Mouse (Mus musculus): ENCODE measurements around the gene Gpr108. TPM values are rescaled to one million over a fixed set of nuclear protein-coding genes. Genes with fewer than 3 reads are reported as not detected.
A peak's percentile ranks its signal among the peaks of the same experiment; 100 is the strongest.

The Gpr108 gene
- total and polyA plus RNA-seq, 2 experiments = 10.7 to 23.7 TPM

DNA sequence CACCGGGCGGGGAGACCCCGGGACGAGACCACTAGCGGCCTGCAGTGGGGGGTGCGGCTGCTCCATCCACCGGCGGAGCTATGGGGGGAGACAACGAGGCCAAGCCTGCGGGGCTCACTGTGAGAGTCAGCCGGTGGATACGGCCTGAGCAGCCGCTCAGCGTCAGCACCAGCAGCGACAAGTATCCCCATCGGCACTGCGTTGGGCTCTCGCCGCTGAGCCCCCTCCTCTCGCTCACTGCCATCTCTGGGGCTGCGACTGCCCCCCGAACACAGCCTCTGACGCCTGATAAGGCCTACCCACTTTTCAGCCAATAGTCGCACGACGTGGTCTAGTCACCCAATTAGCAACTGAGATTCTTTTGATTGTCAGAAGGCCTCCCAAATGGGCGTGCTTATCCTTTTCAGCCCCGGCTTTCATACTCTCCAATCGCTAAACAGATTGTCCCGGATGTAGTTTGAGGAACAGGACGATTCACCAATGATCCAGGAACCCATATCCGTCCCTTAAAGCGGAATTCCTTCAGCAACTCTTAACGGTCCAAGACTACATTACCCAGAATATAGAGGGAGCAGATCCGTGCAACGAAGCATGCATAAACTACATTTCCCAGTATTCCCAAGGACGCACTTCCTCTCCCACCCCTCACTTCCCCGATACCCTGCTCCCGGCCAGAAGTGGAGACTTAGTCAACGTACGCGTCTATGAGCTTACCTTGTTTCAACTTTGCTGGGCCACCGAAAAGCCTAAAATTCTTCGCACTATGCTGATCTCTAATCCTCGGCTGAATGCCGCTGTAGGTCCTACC lies 649 bp downstream of the Gpr108 start:
- TF ChIP-seq POLR2A (IDR thresholded peaks at IDR 0.05; ENCODE audit: extremely low read depth, insufficient read depth, low read length) (peak; percentile 58), CTCF (IDR thresholded peaks at IDR 0.05; ENCODE audit: low read depth, low read length) (no peak)
- Histone ChIP-seq H3K9ac (ENCODE audit: low read depth, low read length) (peak overlapping the region; percentile 85), H3K27ac (replicated peaks; ENCODE audit: insufficient read depth, low read depth, low read length) (peak overlapping the region; percentile 84), H3K27me3 (ENCODE audit: control insufficient read depth, insufficient read depth, low read length) (no peaks in the 10 kb centered on the region), H3K4me1 (ENCODE audit: control insufficient read depth, insufficient read depth, low read length) (peaks cover 15% of the 10 kb centered on the region), H3K79me2 (ENCODE audit: control insufficient read depth, insufficient read depth, low read length) (no peaks in the 10 kb centered on the region), H3K36me3 (ENCODE audit: control insufficient read depth, insufficient read depth, low read length) (no peaks in the 10 kb centered on the region), H3K4me3 (ENCODE audit: insufficient read depth, low read depth, low read length) (peak overlapping the region; percentile 92)
- WGBS = under 1% methylated on average over 46 of the region's 46 CpGs
- peak; percentile 100 for DNase-seq (ENCODE audit: extremely low read depth, low read depth, low spot score)

DNA sequence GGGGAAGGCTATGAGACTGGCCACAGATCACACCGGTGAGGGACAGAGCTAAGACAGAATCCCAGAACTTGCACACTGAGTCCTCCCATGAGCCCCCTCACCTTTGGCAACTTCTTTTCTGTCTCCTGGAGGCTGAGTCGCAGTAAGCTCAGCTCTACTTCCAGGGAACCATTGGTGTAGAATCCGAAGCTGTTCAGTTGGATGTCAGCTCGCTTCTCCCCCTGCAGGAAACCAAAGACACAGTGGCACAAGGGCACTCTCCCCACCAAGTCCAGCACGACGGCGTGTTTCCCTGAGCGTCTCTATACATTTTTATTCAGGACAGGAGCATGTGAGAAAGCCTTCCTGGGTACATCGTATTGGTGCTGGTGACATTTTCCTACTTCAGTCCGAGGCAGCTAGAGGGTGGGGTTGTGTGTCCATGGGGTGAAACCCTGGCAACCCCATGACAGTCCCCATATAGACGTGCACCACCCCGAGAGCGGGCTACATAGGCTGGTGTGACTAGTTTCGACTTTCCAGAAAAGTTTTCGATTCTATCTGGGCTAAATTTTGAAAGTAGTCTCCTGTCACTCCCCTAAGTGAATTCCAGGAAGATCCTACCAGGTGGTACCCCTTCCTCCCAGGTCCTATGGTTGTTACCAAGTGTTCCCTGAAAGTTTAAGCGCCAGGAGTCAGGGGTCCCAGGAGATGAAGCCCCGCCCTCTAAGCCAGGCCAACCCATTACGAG lies 1.4 kb downstream of the Gpr108 start:
- peak overlapping the region; percentile 92 for H3K4me3 ChIP-seq (ENCODE audit: insufficient read depth, low read depth, low read length)
- peak overlapping the region; percentile 85 for H3K9ac ChIP-seq (ENCODE audit: low read depth, low read length)
- H3K4me1 ChIP-seq (ENCODE audit: control insufficient read depth, insufficient read depth, low read length) = peaks cover 15% of the 10 kb centered on the region
- H3K27me3 ChIP-seq (ENCODE audit: control insufficient read depth, insufficient read depth, low read length) = no peaks in the 10 kb centered on the region
- WGBS = 4% methylated on average over 18 of the region's 18 CpGs
- TF ChIP-seq CTCF (IDR thresholded peaks at IDR 0.05; ENCODE audit: low read depth, low read length) (peak; percentile 17; the same call in 1 of the 2 replicates), POLR2A (IDR thresholded peaks at IDR 0.05; ENCODE audit: extremely low read depth, insufficient read depth, low read length) (no peak)
- H3K36me3 ChIP-seq (ENCODE audit: control insufficient read depth, insufficient read depth, low read length) = no peaks in the 10 kb centered on the region
- no peak for DNase-seq (ENCODE audit: extremely low read depth, low read depth, low spot score)
- peak overlapping the region; percentile 53 for H3K27ac ChIP-seq (replicated peaks; ENCODE audit: insufficient read depth, low read depth, low read length)
- H3K79me2 ChIP-seq (ENCODE audit: control insufficient read depth, insufficient read depth, low read length) = no peaks in the 10 kb centered on the region

DNA sequence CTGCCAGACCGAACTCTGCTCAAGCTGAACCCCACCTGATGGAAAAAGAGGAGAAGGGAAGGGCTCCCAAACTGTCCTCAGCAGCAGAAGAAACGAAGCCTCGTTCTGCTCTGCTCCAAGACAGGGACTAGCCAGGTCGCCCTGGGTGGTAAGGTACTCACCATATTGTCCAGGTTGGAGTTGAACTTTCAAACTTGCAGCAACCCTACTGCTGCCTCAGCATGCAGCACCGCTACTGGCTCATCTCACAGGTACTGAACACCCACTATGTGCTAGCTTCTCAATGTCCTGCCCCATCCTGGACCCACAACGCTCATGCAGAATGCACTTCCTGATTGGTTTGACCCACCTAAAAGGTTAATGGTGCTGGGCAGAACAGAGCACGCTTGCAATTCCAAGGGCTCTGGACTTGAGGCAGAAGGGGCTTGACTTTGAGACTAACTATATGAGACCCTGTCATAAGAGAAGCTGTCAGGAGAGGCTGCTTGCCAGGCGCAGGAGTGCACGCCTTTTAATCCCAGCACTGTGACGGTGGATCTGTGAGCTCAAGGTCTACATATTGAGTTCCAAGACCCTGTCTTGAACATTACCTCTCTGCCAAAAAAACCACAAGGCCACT lies 2.8 kb downstream of the Gpr108 start:
- H3K27ac ChIP-seq (replicated peaks; ENCODE audit: insufficient read depth, low read depth, low read length) = no peak overlapping the region
- H3K27me3 ChIP-seq (ENCODE audit: control insufficient read depth, insufficient read depth, low read length) = no peaks in the 10 kb centered on the region
- no peaks in the 10 kb centered on the region for H3K79me2 ChIP-seq (ENCODE audit: control insufficient read depth, insufficient read depth, low read length)
- peaks cover 15% of the 10 kb centered on the region for H3K4me1 ChIP-seq (ENCODE audit: control insufficient read depth, insufficient read depth, low read length)
- no peak overlapping the region for H3K4me3 ChIP-seq (ENCODE audit: insufficient read depth, low read depth, low read length)
- 83% methylated on average over 10 of the region's 10 CpGs for WGBS
- TF ChIP-seq POLR2A (IDR thresholded peaks at IDR 0.05; ENCODE audit: extremely low read depth, insufficient read depth, low read length) (no peak), CTCF (IDR thresholded peaks at IDR 0.05; ENCODE audit: low read depth, low read length) (no peak)
- no peak overlapping the region for H3K9ac ChIP-seq (ENCODE audit: low read depth, low read length)
- no peak for DNase-seq (ENCODE audit: extremely low read depth, low read depth, low spot score)
- no peaks in the 10 kb centered on the region for H3K36me3 ChIP-seq (ENCODE audit: control insufficient read depth, insufficient read depth, low read length)

DNA sequence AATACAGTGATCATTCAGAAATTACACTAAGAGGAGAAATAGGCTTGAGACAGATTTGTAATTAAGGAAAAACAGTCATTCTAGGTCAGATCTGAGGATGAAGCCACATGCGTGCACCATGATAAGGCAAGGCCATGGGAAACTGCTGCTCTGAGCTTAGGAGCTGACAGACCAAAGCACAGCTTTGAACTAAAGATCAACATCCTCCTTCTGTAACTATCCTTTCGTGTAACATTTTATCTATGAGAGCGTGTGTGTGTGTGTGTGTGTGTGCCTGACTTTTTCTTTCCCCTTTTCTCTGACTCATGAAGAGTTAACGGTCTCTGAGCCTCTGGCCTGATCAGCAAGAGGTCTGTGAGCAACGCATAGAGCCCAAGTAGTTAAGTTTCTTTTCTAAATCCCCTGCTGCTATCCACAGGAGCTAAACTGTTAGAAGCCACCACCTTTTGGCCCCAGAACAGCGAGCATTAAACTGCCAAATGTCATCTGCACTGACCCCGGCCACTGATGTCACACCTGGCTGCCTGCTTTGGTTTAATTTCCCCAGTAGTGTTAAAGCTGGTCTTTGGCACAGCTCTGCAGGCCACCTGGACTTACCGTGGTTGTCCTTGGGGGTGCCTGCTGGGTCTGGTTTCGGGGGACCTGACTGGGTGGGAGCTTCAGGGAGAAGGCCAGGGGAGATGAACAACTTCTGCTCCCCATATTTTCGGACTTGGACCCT lies 4.4 kb downstream of the Gpr108 start:
- DNase-seq (ENCODE audit: extremely low read depth, low read depth, low spot score) = peak; percentile 76
- Histone ChIP-seq H3K9ac (ENCODE audit: low read depth, low read length) (no peak overlapping the region), H3K27ac (replicated peaks; ENCODE audit: insufficient read depth, low read depth, low read length) (no peak overlapping the region), H3K36me3 (ENCODE audit: control insufficient read depth, insufficient read depth, low read length) (no peaks in the 10 kb centered on the region), H3K4me1 (ENCODE audit: control insufficient read depth, insufficient read depth, low read length) (peaks cover 14% of the 10 kb centered on the region), H3K27me3 (ENCODE audit: control insufficient read depth, insufficient read depth, low read length) (no peaks in the 10 kb centered on the region), H3K79me2 (ENCODE audit: control insufficient read depth, insufficient read depth, low read length) (no peaks in the 10 kb centered on the region), H3K4me3 (ENCODE audit: insufficient read depth, low read depth, low read length) (no peak overlapping the region)
- TF ChIP-seq POLR2A (IDR thresholded peaks at IDR 0.05; ENCODE audit: extremely low read depth, insufficient read depth, low read length) = no peak
- TF ChIP-seq CTCF (IDR thresholded peaks at IDR 0.05; ENCODE audit: low read depth, low read length) = no peak
- WGBS = 43% methylated on average over 10 of the region's 10 CpGs

DNA sequence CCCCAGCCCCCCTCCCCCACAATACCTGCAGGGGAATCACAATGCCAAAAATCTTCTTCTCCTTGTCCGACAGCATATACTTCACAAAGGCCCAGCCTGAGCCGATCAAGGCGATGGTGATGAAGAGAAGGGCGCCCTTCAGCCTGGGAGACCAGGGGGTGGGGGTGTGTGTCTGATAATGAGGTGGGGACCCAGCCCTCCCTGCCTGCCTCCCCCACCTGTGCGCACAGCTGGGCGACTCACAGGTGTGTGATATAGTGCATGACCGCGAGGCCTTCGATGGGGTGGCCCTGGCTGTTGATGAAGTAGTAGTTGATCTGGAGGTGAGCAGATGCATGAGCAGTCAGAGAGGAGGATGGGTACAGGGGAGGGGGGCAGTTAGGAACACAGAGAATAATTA lies 11.1 kb downstream of the Gpr108 start:
- DNase-seq (ENCODE audit: extremely low read depth, low read depth, low spot score) = no peak
- WGBS = 95% methylated on average over 9 of the region's 9 CpGs
- Histone ChIP-seq H3K27ac (replicated peaks; ENCODE audit: insufficient read depth, low read depth, low read length) (no peak overlapping the region), H3K4me3 (ENCODE audit: insufficient read depth, low read depth, low read length) (no peak overlapping the region), H3K36me3 (ENCODE audit: control insufficient read depth, insufficient read depth, low read length) (peaks cover 8% of the 10 kb centered on the region; the same call in 1 of the 2 replicates), H3K9ac (ENCODE audit: low read depth, low read length) (no peak overlapping the region), H3K79me2 (ENCODE audit: control insufficient read depth, insufficient read depth, low read length) (peaks cover 15% of the 10 kb centered on the region; the same call in 1 of the 2 replicates), H3K4me1 (ENCODE audit: control insufficient read depth, insufficient read depth, low read length) (peaks cover 12% of the 10 kb centered on the region), H3K27me3 (ENCODE audit: control insufficient read depth, insufficient read depth, low read length) (no peaks in the 10 kb centered on the region)
- TF ChIP-seq CTCF (IDR thresholded peaks at IDR 0.05; ENCODE audit: low read depth, low read length) (no peak), POLR2A (IDR thresholded peaks at IDR 0.05; ENCODE audit: extremely low read depth, insufficient read depth, low read length) (no peak)

All from liver, adult 2 months (tissue).